Mouse (Mus musculus) liver, postnatal 0 days (tissue): Measurements from ENCODE around the gene Tef.

Source experiments
- CTCF ChIP-seq: sonication (generic); IDR thresholded peaks from 2 replicates; pipeline ENCODE4 v1.5.1; 2016; ENCODE audit warnings: antibody characterized with exemption, low read depth
- EP300 ChIP-seq: IDR thresholded peaks from 2 replicates; pipeline ENCODE4 v1.6.1; 2016; ENCODE audit warnings: antibody characterized with exemption, low read depth, mild to moderate bottlenecking

GRCm38 (mm10) chr15:81833481-81833880 lies 31.3 kb downstream of the Tef start:
- TF ChIP-seq EP300 (no peak), CTCF (no peak)
